Mouse (Mus musculus) heart, postnatal 10 days (tissue): Measurements from ENCODE around the gene Sowahb. TPM values are rescaled to one million over a fixed set of nuclear protein-coding genes. Genes with fewer than 3 reads are reported as not detected.
A peak's percentile ranks its signal among the peaks of the same experiment; 100 is the strongest.

Source experiments
- DNase-seq, 2 experiments: peaks; one replicate each; pipeline ENCODE4 v3.0.0; 2021
- intact Hi-C: fragments of 180-260 bp; cut with DNase I; formaldehyde crosslinking; loops from one replicate; pipeline ENCODE4 v1.15.1; 2025
- total RNA-seq, 2 experiments: library from RNA; stranded (reverse); gene quantifications; 2 replicates each; pipeline ENCODE4 v1.2.3; 2021

Sowahb gene
- total RNA-seq, result under 1 TPM in 1 of 2 experiments, not detected in 1; 0.07 TPM

GRCm38 (mm10) chr5:93044584-93045370 is at the start of gene Sowahb:
Sowahb (minus strand) TSS chr5:93045022.
- intact Hi-C loops, result no loop called here
- DNase-seq, result peak; percentile 28 to 35

- DNase-seq, result peak; percentile 58 to 64
- intact Hi-C loops, result loop anchor here (2.0 to 5.0 kb wide), 3 partner anchors 33 to 87 kb away; no protein-coding TSS in a partner anchor
These were observed 49.1 kb upstream of the Sowahb start for GRCm38 (mm10) chr5:93093638-93094527.

DNA sequence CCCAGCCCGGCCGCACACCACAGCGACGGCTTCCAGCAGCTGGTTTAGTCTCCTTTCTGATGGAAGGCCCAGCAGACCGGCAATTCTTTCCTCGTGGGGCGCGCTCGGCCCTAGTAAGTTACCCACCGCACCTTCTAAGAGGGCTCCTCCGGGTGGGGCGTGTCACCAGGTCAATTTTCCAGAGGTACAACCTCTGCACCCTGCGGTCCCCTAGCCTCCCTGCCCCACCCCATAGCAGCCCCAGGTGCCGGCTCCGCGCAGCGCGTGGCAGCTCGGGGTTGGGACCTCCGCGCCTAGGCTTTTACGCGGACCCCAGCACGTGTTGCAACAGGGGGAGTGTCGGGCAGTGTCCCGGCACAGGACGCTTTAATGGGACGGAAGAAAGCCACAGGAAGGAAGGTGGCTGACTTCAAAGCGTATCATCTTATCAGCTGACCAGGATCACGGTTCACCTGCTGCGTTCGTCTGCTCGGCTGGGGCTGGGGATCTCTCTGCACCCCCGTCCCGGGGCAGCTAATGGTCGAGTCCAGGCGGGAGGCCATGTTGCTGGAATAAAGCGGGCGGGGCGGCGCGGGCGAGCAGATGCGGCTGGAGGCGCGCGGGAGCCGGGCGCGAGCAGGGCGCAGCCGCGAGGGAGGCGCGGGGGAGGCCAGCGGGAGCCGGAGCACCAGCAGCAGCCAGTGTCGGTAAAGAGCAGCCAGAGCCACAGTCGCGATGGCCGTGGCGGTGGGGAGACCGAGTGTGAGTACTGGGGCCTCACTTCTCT is 48.2 kb upstream of the Sowahb start, which contains the start of gene Sept11:
Gene Sept11 (plus strand): TSS at position 581 of the 766 bp plus-strand sequence.
- peak; percentile 96 for DNase-seq
- intact Hi-C loops, result loop anchor here (2.0 to 5.0 kb wide), 3 partner anchors 34 to 86 kb away; no protein-coding TSS in a partner anchor

DNA sequence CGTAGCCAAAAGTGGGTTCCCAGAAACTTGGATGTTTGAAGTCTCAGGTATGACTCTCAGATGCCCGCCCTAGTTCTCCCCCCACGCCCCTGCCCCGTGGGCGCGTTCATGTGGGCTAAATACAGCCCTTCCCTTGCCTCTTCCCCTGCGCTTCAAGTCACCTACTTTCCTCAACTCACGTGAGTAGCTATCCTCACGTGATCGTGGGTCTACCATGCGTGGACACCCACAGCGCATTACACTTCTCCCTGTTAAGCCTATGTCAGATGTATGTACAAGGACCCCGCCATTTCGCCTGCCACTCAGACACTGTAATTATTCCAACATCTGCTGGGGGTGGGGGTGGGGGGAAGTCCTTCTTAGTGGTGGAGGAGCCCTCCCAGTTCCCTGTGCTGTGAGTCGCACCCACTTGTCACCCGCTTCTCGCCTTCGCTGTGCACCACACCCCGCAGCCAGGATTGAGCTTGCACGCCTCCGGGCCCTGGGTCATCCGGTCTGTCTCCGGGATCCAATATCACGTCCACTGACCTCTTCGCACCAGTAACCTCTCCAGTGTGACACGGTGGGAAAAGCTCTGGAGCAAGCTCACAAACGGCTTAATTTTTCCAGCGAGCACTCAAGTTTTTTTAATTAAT is 47.4 kb upstream of the Sowahb start:
- intact Hi-C loops, result loop anchor here (2.0 to 5.0 kb wide), 3 partner anchors 35 to 85 kb away; no protein-coding TSS in a partner anchor
- DNase-seq, result peak; percentile 65 to 68

DNA sequence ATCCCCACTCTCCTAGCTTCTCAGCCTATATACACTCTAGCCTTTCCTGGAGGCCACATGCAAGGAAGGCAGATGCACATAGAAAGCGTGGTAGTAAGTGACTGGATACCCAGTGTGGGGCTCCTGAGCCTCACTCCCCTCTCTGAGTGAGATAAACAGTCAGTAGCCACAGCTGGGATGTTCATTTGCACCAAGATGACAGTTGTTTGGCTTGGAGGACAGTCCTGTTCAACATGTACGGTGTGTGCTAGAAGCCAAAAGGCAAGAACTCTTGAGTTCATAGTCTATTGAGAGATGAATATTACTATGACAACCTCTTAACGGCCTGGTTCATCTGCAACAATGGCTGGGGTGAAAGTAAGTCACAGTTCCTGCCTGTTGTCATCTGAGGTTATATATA is 46.4 kb upstream of the Sowahb start:
- intact Hi-C loops, result loop anchor here (5.0 kb wide), 1 partner anchor 84 kb away; no protein-coding TSS in a partner anchor
- DNase-seq, result peak; percentile 39 to 43

DNA sequence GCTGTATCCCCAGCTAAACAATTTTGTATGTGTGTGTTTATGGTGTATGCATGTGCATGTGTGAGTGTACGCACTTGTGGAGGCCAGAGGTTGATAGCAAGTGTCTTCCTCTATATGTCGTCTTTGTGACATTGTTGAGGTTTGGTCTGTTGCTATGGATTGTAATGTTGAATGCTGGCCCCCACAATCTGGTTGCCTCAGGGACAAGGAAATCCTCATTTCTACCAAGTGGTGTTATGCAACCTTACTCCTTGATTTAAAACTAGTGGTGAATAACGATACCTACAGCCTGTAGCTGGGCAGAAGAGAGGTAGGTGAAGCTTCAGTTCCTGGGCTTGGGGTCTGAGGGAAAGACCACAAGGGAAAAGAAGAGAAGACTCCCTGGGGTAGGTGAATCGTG is 41.1 kb upstream of the Sowahb start:
- no peak for DNase-seq
- intact Hi-C loops, result loop anchor here (2.0 kb wide), 1 partner anchor 77 kb away; no protein-coding TSS in a partner anchor

GRCm38 (mm10) chr5:93085015-93085598 is 40.3 kb upstream of the Sowahb start:
- DNase-seq, result peak in 1 of 2 experiments; percentile 51
- intact Hi-C loops, result loop anchor here (2.0 kb wide), 1 partner anchor 78 kb away; no protein-coding TSS in a partner anchor

GRCm38 (mm10) chr5:93079596-93079995 is 34.8 kb upstream of the Sowahb start:
- no peak for DNase-seq
- intact Hi-C loops, result no loop called here

- intact Hi-C loops, result no loop called here
These were observed 33.0 kb upstream of the Sowahb start for GRCm38 (mm10) chr5:93077661-93078323.

DNA sequence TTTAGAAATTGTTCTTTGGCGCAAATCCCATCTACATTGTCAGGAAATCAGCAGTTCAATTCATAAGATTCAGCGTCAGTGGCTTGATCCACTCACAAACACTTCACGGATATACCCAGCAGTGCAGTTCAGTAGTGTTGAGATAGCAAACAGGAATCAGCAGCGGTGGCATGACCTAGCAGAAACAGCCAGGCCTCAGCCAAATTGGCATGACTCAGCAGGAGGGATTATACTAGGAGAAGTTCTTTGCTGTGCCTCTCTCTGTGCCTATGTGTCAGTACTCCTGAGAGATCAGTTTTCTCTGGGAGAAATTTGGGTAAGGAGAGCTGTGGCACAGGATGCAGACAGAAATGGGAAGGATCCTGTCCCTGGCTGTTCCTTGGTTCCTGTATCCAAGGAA is 16.0 kb upstream of the Sowahb start:
- intact Hi-C loops, result no loop called here
- DNase-seq, result no peak

More at GRCm38 (mm10) chr5:93077661-93078323, 33.0 kb upstream of the Sowahb start:
- DNase-seq, result no peak

GRCm38 (mm10) chr5:93053606-93054397 is 9.0 kb upstream of the Sowahb start:
- intact Hi-C loops, result no loop called here
- no peak for DNase-seq

- no peak for DNase-seq
- intact Hi-C loops, result no loop called here
These were observed 7.1 kb upstream of the Sowahb start for GRCm38 (mm10) chr5:93051951-93052350.

GRCm38 (mm10) chr5:93051041-93051440 is 6.2 kb upstream of the Sowahb start:
- DNase-seq, result no peak
- intact Hi-C loops, result no loop called here

DNA sequence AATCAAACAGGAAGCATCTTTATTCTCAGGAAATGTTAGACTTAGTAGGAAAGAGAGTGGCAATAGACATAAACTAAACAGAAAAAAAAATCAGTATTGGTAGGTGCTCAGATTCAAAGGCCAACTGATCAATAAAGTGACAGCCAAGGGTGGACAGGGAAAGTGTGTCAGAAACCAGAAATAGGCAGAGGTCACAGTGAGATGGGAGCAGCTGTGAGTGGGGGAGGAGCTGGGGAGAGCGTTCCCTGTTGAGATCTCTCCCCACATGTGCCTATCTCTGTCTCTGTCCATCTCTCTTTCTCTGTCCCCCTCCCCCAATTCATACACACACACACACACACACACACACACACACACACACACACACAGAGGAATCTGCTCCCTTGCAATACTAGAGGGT is 5.1 kb upstream of the Sowahb start:
- no peak for DNase-seq
- intact Hi-C loops, result no loop called here

GRCm38 (mm10) chr5:93048481-93049240 is 3.8 kb upstream of the Sowahb start:
- DNase-seq, result no peak
- intact Hi-C loops, result no loop called here

- DNase-seq, result no peak
- intact Hi-C loops, result no loop called here
These were observed 1.6 kb upstream of the Sowahb start for GRCm38 (mm10) chr5:93046306-93046845.

DNA sequence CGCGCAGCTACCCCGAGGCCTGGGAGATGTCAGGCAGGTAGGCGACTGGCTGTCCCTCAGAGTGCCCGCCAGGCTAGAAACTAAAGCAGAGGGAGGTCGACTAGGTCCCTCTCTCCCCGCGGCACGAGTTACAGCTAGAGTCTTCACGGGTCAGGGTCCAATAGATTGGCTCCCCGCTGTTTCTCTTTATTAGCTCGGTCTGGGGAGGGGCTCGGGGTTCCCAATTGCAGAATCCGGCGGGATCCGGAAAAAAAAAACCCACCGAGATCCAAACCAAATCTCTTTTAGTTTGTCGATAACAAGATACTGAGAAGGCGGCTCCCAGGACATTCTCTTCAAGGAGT is 521 bp upstream of the Sowahb start:
- no peak for DNase-seq
- intact Hi-C loops, result no loop called here
